Mouse (Mus musculus) heart, embryonic 15.5 days (tissue): ENCODE data around the gene Hnrnph1. TPM values are rescaled to one million over a fixed set of nuclear protein-coding genes. Genes with fewer than 3 reads are reported as not detected.

Experiments
- ATAC-seq: fragments of 200-750 bp; cut with Nextera tagmentation; replicated peaks from 2 replicates; pipeline ENCODE4 v1.8.0; 2017; ENCODE audit warnings: low read depth, moderate TSS enrichment; ENCODE audit not compliant: insufficient number of reproducible peaks, insufficient read depth, low FRiP score
- H3K27ac ChIP-seq: fragments of 300-500 bp; sonication (generic); 2 replicates; pipeline ENCODE4 v1.5.1; 2015; ENCODE audit warnings: mild to moderate bottlenecking, inconsistent platforms
- H3K27me3 ChIP-seq: fragments of 300-500 bp; sonication (generic); 2 replicates; pipeline ENCODE4 v1.6.1; 2015; ENCODE audit warnings: inconsistent platforms
- H3K36me3 ChIP-seq: fragments of 300-500 bp; sonication (generic); 2 replicates; pipeline ENCODE4 v1.6.1; 2015; ENCODE audit warnings: mild to moderate bottlenecking, inconsistent platforms
- H3K4me1 ChIP-seq: fragments of 300-500 bp; sonication (generic); replicated peaks from 2 replicates; pipeline ENCODE4 v1.6.1; 2015; ENCODE audit warnings: inconsistent platforms
- H3K4me2 ChIP-seq: fragments of 300-500 bp; sonication (generic); 2 replicates; pipeline ENCODE4 v1.6.1; 2015; ENCODE audit warnings: inconsistent platforms, mild to moderate bottlenecking, moderate library complexity
- H3K4me3 ChIP-seq: fragments of 300-500 bp; sonication (generic); 2 replicates; pipeline ENCODE4 v1.5.1; 2015; ENCODE audit warnings: mild to moderate bottlenecking, inconsistent platforms
- H3K9ac ChIP-seq: fragments of 300-500 bp; sonication (generic); 2 replicates; pipeline ENCODE4 v1.6.1; 2015; ENCODE audit warnings: mild to moderate bottlenecking, inconsistent platforms
- H3K9me3 ChIP-seq: fragments of 300-500 bp; sonication (generic); replicated peaks from 2 replicates; pipeline ENCODE4 v1.6.1; 2016; ENCODE audit warnings: inconsistent platforms
- whole genome bisulfite sequencing: fragments of 180-500 bp; shearing (Covaris S2); methylation state at CpG from one replicate; pipeline ENCODE4 v1.1.7; 2015; ENCODE audit warnings: mixed read lengths; 5-methylcytosine and 5-hydroxymethylcytosine counted together
- polyA plus RNA-seq: library from polyadenylated mRNA; unstranded; fragments of >200 nt; fragmentation: Nextera tagmentation; extraction: Ambion mirVana; gene quantifications from 2 replicates; pipeline ENCODE4 v1.2.1, GENCODE M21; 2015

The Hnrnph1 gene
- polyA plus RNA-seq: 190 and 235 TPM in 2 replicates

GRCm38 (mm10) chr11:50376911-50377891, at the start of gene Hnrnph1:
Gene Hnrnph1 (plus strand): TSS chr11:50376990.
- Histone ChIP-seq H3K9me3 (no peaks in the 10 kb centered on the region), H3K4me2 (peak within 1 kb of the TSS; percentile 97), H3K36me3 (peaks cover 16% of the 10 kb centered on the region), H3K4me1 (peaks cover 25% of the 10 kb centered on the region), H3K27me3 (no peaks in the 10 kb centered on the region), H3K9ac (peak within 1 kb of the TSS; percentile 100), H3K4me3 (peak within 1 kb of the TSS; percentile 99), H3K27ac (peak within 1 kb of the TSS; percentile 100)
- under 1% methylated on average over 76 of the region's 76 CpGs for WGBS
- peak; percentile 93 for ATAC-seq

GRCm38 (mm10) chr11:50328075-50328625, 48.6 kb upstream of the Hnrnph1 start:
- no peaks in the 10 kb centered on the region for H3K36me3 ChIP-seq
- no peaks in the 10 kb centered on the region for H3K27me3 ChIP-seq
- peaks cover 13% of the 10 kb centered on the region for H3K4me1 ChIP-seq
- ATAC-seq: no peak
- H3K9me3 ChIP-seq: no peaks in the 10 kb centered on the region
- no peak overlapping the region for H3K4me3 ChIP-seq
- no peak overlapping the region for H3K9ac ChIP-seq
- no peak overlapping the region for H3K27ac ChIP-seq
- WGBS: 81% methylated on average over 3 of the region's 3 CpGs
- H3K4me2 ChIP-seq: no peak overlapping the region

GRCm38 (mm10) chr11:50329378-50329777, 47.4 kb upstream of the Hnrnph1 start:
- Histone ChIP-seq H3K9ac (no peak overlapping the region), H3K36me3 (no peaks in the 10 kb centered on the region), H3K9me3 (no peaks in the 10 kb centered on the region), H3K27ac (no peak overlapping the region), H3K4me3 (no peak overlapping the region), H3K4me1 (peaks cover 5% of the 10 kb centered on the region), H3K4me2 (no peak overlapping the region), H3K27me3 (no peaks in the 10 kb centered on the region)
- no peak for ATAC-seq
- whole genome bisulfite sequencing: 83% methylated on average over 1 of the region's 1 CpGs

GRCm38 (mm10) chr11:50333181-50333580, 43.6 kb upstream of the Hnrnph1 start:
- no peaks in the 10 kb centered on the region for H3K27me3 ChIP-seq
- no peaks in the 10 kb centered on the region for H3K9me3 ChIP-seq
- H3K36me3 ChIP-seq: no peaks in the 10 kb centered on the region
- no peak for ATAC-seq
- no peak overlapping the region for H3K9ac ChIP-seq
- WGBS: 87% methylated on average over 3 of the region's 3 CpGs
- no peak overlapping the region for H3K4me2 ChIP-seq
- H3K27ac ChIP-seq: no peak overlapping the region
- H3K4me3 ChIP-seq: no peak overlapping the region
- no peaks in the 10 kb centered on the region for H3K4me1 ChIP-seq

GRCm38 (mm10) chr11:50336126-50336525, 40.7 kb upstream of the Hnrnph1 start:
- no peak for ATAC-seq
- WGBS: 42% methylated on average over 1 of the region's 1 CpGs

GRCm38 (mm10) chr11:50336891-50337290, 39.9 kb upstream of the Hnrnph1 start:
- Histone ChIP-seq H3K9me3 (no peaks in the 10 kb centered on the region), H3K27me3 (no peaks in the 10 kb centered on the region), H3K4me2 (no peak overlapping the region), H3K4me3 (no peak overlapping the region), H3K9ac (no peak overlapping the region), H3K36me3 (no peaks in the 10 kb centered on the region), H3K4me1 (no peaks in the 10 kb centered on the region), H3K27ac (no peak overlapping the region)
- no peak for ATAC-seq
- 52% methylated on average over 4 of the region's 4 CpGs for WGBS

More at GRCm38 (mm10) chr11:50336126-50336525, 40.7 kb upstream of the Hnrnph1 start:
- H3K27me3 ChIP-seq: no peaks in the 10 kb centered on the region
- no peaks in the 10 kb centered on the region for H3K4me1 ChIP-seq
- H3K4me3 ChIP-seq: no peak overlapping the region
- no peaks in the 10 kb centered on the region for H3K36me3 ChIP-seq
- H3K27ac ChIP-seq: no peak overlapping the region
- H3K4me2 ChIP-seq: no peak overlapping the region
- H3K9ac ChIP-seq: no peak overlapping the region
- no peaks in the 10 kb centered on the region for H3K9me3 ChIP-seq

- H3K4me2 ChIP-seq: no peak overlapping the region
- WGBS: 75% methylated on average over 4 of the region's 4 CpGs
- H3K4me3 ChIP-seq: no peak overlapping the region
- H3K36me3 ChIP-seq: no peaks in the 10 kb centered on the region
- no peak overlapping the region for H3K9ac ChIP-seq
- H3K27me3 ChIP-seq: no peaks in the 10 kb centered on the region
- ATAC-seq: no peak
- no peaks in the 10 kb centered on the region for H3K9me3 ChIP-seq
- no peak overlapping the region for H3K27ac ChIP-seq
- no peaks in the 10 kb centered on the region for H3K4me1 ChIP-seq
Observed at GRCm38 (mm10) chr11:50345486-50345885, 31.3 kb upstream of the Hnrnph1 start.

- 83% methylated on average over 9 of the region's 9 CpGs for WGBS
- Histone ChIP-seq H3K9me3 (no peaks in the 10 kb centered on the region), H3K9ac (no peak overlapping the region), H3K27ac (no peak overlapping the region), H3K4me3 (no peak overlapping the region), H3K4me2 (no peak overlapping the region), H3K4me1 (no peaks in the 10 kb centered on the region), H3K36me3 (no peaks in the 10 kb centered on the region), H3K27me3 (no peaks in the 10 kb centered on the region)
- ATAC-seq: no peak
Observed at GRCm38 (mm10) chr11:50346256-50347032, 30.3 kb upstream of the Hnrnph1 start.

- no peaks in the 10 kb centered on the region for H3K36me3 ChIP-seq
- no peaks in the 10 kb centered on the region for H3K4me1 ChIP-seq
- no peaks in the 10 kb centered on the region for H3K9me3 ChIP-seq
- no peak overlapping the region for H3K27ac ChIP-seq
- 83% methylated on average over 2 of the region's 2 CpGs for WGBS
- no peak overlapping the region for H3K9ac ChIP-seq
- no peak overlapping the region for H3K4me3 ChIP-seq
- ATAC-seq: no peak
- no peak overlapping the region for H3K4me2 ChIP-seq
- H3K27me3 ChIP-seq: no peaks in the 10 kb centered on the region
Observed at GRCm38 (mm10) chr11:50352177-50352576, 24.6 kb upstream of the Hnrnph1 start.

- H3K27me3 ChIP-seq: peaks cover 12% of the 10 kb centered on the region; the same call in 1 of the 2 replicates
- peaks cover 3% of the 10 kb centered on the region; the same call in 1 of the 2 replicates for H3K4me1 ChIP-seq
- no peak within 1 kb of the TSS for H3K4me3 ChIP-seq
- ATAC-seq: no peak
- no peak within 1 kb of the TSS for H3K27ac ChIP-seq
- H3K9ac ChIP-seq: no peak within 1 kb of the TSS
- no peaks in the 10 kb centered on the region for H3K9me3 ChIP-seq
- no peak within 1 kb of the TSS for H3K4me2 ChIP-seq
- H3K36me3 ChIP-seq: no peaks in the 10 kb centered on the region
Observed at GRCm38 (mm10) chr11:50354162-50354561, 22.6 kb upstream of the Hnrnph1 start, which contains the start of gene Cby3. Gene Cby3 (plus strand): TSS chr11:50354462.

DNA sequence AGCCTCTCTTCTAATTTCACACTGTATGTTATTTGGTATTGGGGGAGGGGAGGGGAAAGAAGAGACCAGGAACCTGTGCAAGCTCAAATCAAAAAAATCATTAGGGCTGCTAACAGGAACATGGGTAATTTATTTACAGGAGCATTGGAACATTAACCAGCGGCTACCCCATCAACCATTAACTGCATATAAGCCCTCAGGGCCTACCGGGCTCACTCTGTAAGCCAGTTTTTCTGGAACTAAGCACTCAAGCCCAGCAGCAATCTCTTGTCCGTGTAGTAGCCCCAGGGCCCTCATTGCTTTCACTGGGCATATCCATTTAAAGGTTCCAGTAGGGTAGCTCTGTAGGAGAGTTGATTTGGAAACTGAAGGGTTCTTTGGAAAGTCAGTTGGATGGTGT, 21.9 kb upstream of the Hnrnph1 start:
- Histone ChIP-seq H3K4me1 (peaks cover 6% of the 10 kb centered on the region; the same call in 1 of the 2 replicates), H3K36me3 (no peaks in the 10 kb centered on the region), H3K27me3 (peaks cover 12% of the 10 kb centered on the region; the same call in 1 of the 2 replicates), H3K4me3 (no peak overlapping the region), H3K27ac (no peak overlapping the region), H3K4me2 (no peak overlapping the region), H3K9me3 (no peaks in the 10 kb centered on the region), H3K9ac (no peak overlapping the region)
- 75% methylated on average over 3 of the region's 3 CpGs for WGBS
- no peak for ATAC-seq
